Mouse (Mus musculus): Measurements from ENCODE around the gene Ndufa6.
"Not testable (repeated sequence)": the region's sequence is repeated elsewhere in the genome, so short reads cannot be mapped to it uniquely, and the experiment has no call there.

DNA sequence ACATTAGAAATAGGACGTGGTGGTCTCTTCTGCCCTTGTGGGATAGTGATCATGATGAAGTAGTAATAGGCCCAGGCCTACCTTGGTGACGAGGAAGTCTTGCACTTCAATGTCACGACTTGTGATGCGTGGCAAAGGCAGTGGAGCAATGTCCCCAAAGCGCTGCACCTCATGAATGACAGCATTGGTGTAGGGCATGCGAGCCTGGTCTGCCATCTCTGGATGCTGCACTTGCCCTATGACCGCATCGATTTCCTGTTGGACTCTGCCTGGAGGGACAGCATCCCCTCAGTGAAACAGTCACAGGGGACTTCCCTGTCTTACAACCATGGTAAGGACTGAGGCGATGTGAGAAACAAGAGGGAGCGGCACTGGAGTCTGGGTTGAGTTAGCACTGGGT is 35.8 kb upstream of the Ndufa6 start:
- not testable (repeated sequence) for TF ChIP-seq CTCF (IDR thresholded peaks at IDR 0.05 in 2 of 3, conservative IDR thresholded peaks at IDR 0.05 in 1 of 3; ENCODE audit: control insufficient read depth in 1 of 3, insufficient read depth in 1 of 3, low read depth in 2 of 3, low read length in 3 of 3, poor library complexity in 1 of 3, severe bottlenecking in 1 of 3); GATA1 (IDR thresholded peaks at IDR 0.05; ENCODE audit: low read depth, low read length); JUND (IDR thresholded peaks at IDR 0.05; ENCODE audit: low read depth, low read length)
